Mouse (Mus musculus): ENCODE measurements around the gene Pdcl. TPM values are rescaled to one million over a fixed set of nuclear protein-coding genes. Genes with fewer than 3 reads are reported as not detected.

Gene Pdcl
- polyA plus RNA-seq, 1 experiment from 2014 or later = 36.2 TPM

GRCm38 (mm10) chr2:37338497-37339187 lies 20.5 kb downstream of the Pdcl start:
- no peak overlapping the region for H3K9ac ChIP-seq (ENCODE audit: low read length)
- H3K4me2 ChIP-seq (ENCODE audit: low read depth, low read length) = no peak overlapping the region
- H3K4me3 ChIP-seq (ENCODE audit: low read length) = no peak overlapping the region
- H3K36me3 ChIP-seq (ENCODE audit: control insufficient read depth, insufficient read depth) = no peaks in the 10 kb centered on the region
- 59% methylated on average over 10 of the region's 10 CpGs for WGBS
- H3K27ac ChIP-seq (ENCODE audit: low read length) = no peak overlapping the region
- ATAC-seq (replicated peaks; ENCODE audit: extremely low read depth, insufficient read depth, low FRiP score) = no peak
- H3K4me1 ChIP-seq (ENCODE audit: control insufficient read depth, insufficient read depth, low read length) = no peaks in the 10 kb centered on the region
- no peaks in the 10 kb centered on the region for H3K27me3 ChIP-seq (ENCODE audit: control insufficient read depth, insufficient read depth, low read length)
- no peaks in the 10 kb centered on the region for H3K9me3 ChIP-seq (replicated peaks; ENCODE audit: control insufficient read depth, low read length)

GRCm38 (mm10) chr2:37333321-37333720 lies 25.8 kb downstream of the Pdcl start:
- Histone ChIP-seq H3K4me2 (ENCODE audit: low read depth, low read length) (no peak overlapping the region), H3K9me3 (replicated peaks; ENCODE audit: control insufficient read depth, low read length) (no peaks in the 10 kb centered on the region), H3K27me3 (ENCODE audit: control insufficient read depth, insufficient read depth, low read length) (no peaks in the 10 kb centered on the region), H3K36me3 (ENCODE audit: control insufficient read depth, insufficient read depth) (no peaks in the 10 kb centered on the region), H3K4me3 (ENCODE audit: low read length) (no peak overlapping the region), H3K27ac (ENCODE audit: low read length) (no peak overlapping the region), H3K9ac (ENCODE audit: low read length) (no peak overlapping the region), H3K4me1 (ENCODE audit: control insufficient read depth, insufficient read depth, low read length) (no peaks in the 10 kb centered on the region)
- 74% methylated on average over 2 of the region's 2 CpGs for WGBS
- no peak for ATAC-seq (replicated peaks; ENCODE audit: extremely low read depth, insufficient read depth, low FRiP score)

GRCm38 (mm10) chr2:37326215-37326614 lies 32.9 kb downstream of the Pdcl start, which contains the start of gene Olfr368:
Gene Olfr368 (plus strand): TSS chr2:37326515.
- Histone ChIP-seq H3K27me3 (ENCODE audit: control insufficient read depth, insufficient read depth, low read length) (no peaks in the 10 kb centered on the region), H3K4me3 (ENCODE audit: low read length) (no peak within 1 kb of the TSS), H3K36me3 (ENCODE audit: control insufficient read depth, insufficient read depth) (no peaks in the 10 kb centered on the region), H3K9ac (ENCODE audit: low read length) (no peak within 1 kb of the TSS), H3K4me1 (ENCODE audit: control insufficient read depth, insufficient read depth, low read length) (no peaks in the 10 kb centered on the region), H3K9me3 (replicated peaks; ENCODE audit: control insufficient read depth, low read length) (no peaks in the 10 kb centered on the region), H3K4me2 (ENCODE audit: low read depth, low read length) (no peak within 1 kb of the TSS), H3K27ac (ENCODE audit: low read length) (no peak within 1 kb of the TSS)
- ATAC-seq (replicated peaks; ENCODE audit: extremely low read depth, insufficient read depth, low FRiP score) = no peak
- WGBS = 76% methylated on average over 1 of the region's 1 CpGs

Other genes with a start within 250 kb of the Pdcl start
- gene Olfr362, start 241.4 kb downstream of the Pdcl start, polyA plus RNA-seq (2015; fragmentation: Nextera tagmentation; extraction: Ambion mirVana) = not detected in 2 replicates
- gene Olfr364-ps1, start 220.0 kb downstream of the Pdcl start, polyA plus RNA-seq (2015; fragmentation: Nextera tagmentation; extraction: Ambion mirVana) = not detected in 2 replicates
- not detected in 2 replicates for gene Olfr365, start 171.1 kb downstream of the Pdcl start, polyA plus RNA-seq (2015; fragmentation: Nextera tagmentation; extraction: Ambion mirVana)
- gene Olfr366, start 147.8 kb downstream of the Pdcl start, polyA plus RNA-seq (2015; fragmentation: Nextera tagmentation; extraction: Ambion mirVana) = not detected in 2 replicates
- not detected in 2 replicates for gene Olfr368, start 32.8 kb downstream of the Pdcl start, polyA plus RNA-seq (2015; fragmentation: Nextera tagmentation; extraction: Ambion mirVana)
- 9.1 and 9.3 TPM in 2 replicates for gene Rc3h2, start 63.6 kb upstream of the Pdcl start, polyA plus RNA-seq (2015; fragmentation: Nextera tagmentation; extraction: Ambion mirVana)
- 4.5 and 4.6 TPM in 2 replicates for gene Zbtb26, start 83.8 kb upstream of the Pdcl start, polyA plus RNA-seq (2015; fragmentation: Nextera tagmentation; extraction: Ambion mirVana)
- gene Zbtb6, start 83.8 kb upstream of the Pdcl start, polyA plus RNA-seq (2015; fragmentation: Nextera tagmentation; extraction: Ambion mirVana) = 3.7 and 4.4 TPM in 2 replicates
- gene Rabgap1, start 83.9 kb upstream of the Pdcl start, polyA plus RNA-seq (2015; fragmentation: Nextera tagmentation; extraction: Ambion mirVana) = 25.6 and 27.9 TPM in 2 replicates
- gene Gpr21, start 157.0 kb upstream of the Pdcl start, polyA plus RNA-seq (2015; fragmentation: Nextera tagmentation; extraction: Ambion mirVana) = 0.75 and 1.2 TPM in 2 replicates